Mouse (Mus musculus) liver (tissue): ENCODE results near the gene Tex19.1.
"Not testable (repeated sequence)": the region's sequence is repeated elsewhere in the genome, so short reads cannot be mapped to it uniquely, and the experiment has no call there.

Experiments
- DNase-seq: peaks from one replicate; pipeline ENCODE4 v3.0.0-alpha.2; 2020; ENCODE audit warnings: mixed read lengths

The Tex19.1 gene

GRCm38 (mm10) chr11:121145865-121146264 is at the start of gene Tex19.1:
Gene Tex19.1, plus strand, starts transcription at chr11:121146143.
- peak; percentile 32 for DNase-seq

- no peak for DNase-seq
These were observed 46.2 kb upstream of the Tex19.1 start for GRCm38 (mm10) chr11:121099762-121100161.

- no peak for DNase-seq
These were observed 45.3 kb upstream of the Tex19.1 start for GRCm38 (mm10) chr11:121100692-121101091.

GRCm38 (mm10) chr11:121101124-121101805 is 44.7 kb upstream of the Tex19.1 start:
- DNase-seq, result no peak

GRCm38 (mm10) chr11:121107242-121107641 is 38.7 kb upstream of the Tex19.1 start:
- DNase-seq, result not testable (repeated sequence)

- DNase-seq, result no peak
These were observed 37.9 kb upstream of the Tex19.1 start for GRCm38 (mm10) chr11:121108061-121108460.

- DNase-seq, result peak; percentile 50
These were observed 36.0 kb upstream of the Tex19.1 start for GRCm38 (mm10) chr11:121109986-121110385.

GRCm38 (mm10) chr11:121111051-121111450 is 34.9 kb upstream of the Tex19.1 start:
- DNase-seq, result no peak

GRCm38 (mm10) chr11:121111601-121112000 is 34.3 kb upstream of the Tex19.1 start:
- DNase-seq, result no peak

GRCm38 (mm10) chr11:121112091-121112775 is 33.7 kb upstream of the Tex19.1 start:
- no peak for DNase-seq

- peak; percentile 26 for DNase-seq
These were observed 27.8 kb upstream of the Tex19.1 start for GRCm38 (mm10) chr11:121118106-121118505.

- DNase-seq, result no peak
These were observed 27.4 kb upstream of the Tex19.1 start, which contains the start of gene Tex19.2 for GRCm38 (mm10) chr11:121118577-121118976. Gene Tex19.2, minus strand, starts transcription at chr11:121118677.

- no peak for DNase-seq
These were observed 24.8 kb upstream of the Tex19.1 start for GRCm38 (mm10) chr11:121121151-121121550.

GRCm38 (mm10) chr11:121122024-121122670 is 23.8 kb upstream of the Tex19.1 start:
- DNase-seq, result no peak

- no peak for DNase-seq
These were observed 22.5 kb upstream of the Tex19.1 start for GRCm38 (mm10) chr11:121123438-121123837.

- no peak for DNase-seq
These were observed 20.3 kb upstream of the Tex19.1 start for GRCm38 (mm10) chr11:121125522-121126172.

- no peak for DNase-seq
These were observed 19.5 kb upstream of the Tex19.1 start for GRCm38 (mm10) chr11:121126395-121126794.

GRCm38 (mm10) chr11:121127441-121127840 is 18.5 kb upstream of the Tex19.1 start:
- no peak for DNase-seq

- no peak for DNase-seq
These were observed 16.3 kb upstream of the Tex19.1 start for GRCm38 (mm10) chr11:121129616-121130015.

GRCm38 (mm10) chr11:121134600-121134999 is 11.3 kb upstream of the Tex19.1 start:
- DNase-seq, result no peak

- DNase-seq, result no peak
These were observed 8.3 kb upstream of the Tex19.1 start for GRCm38 (mm10) chr11:121137682-121138081.

GRCm38 (mm10) chr11:121138732-121139131 is 7.2 kb upstream of the Tex19.1 start:
- DNase-seq, result no peak

- DNase-seq, result no peak
These were observed 2.5 kb upstream of the Tex19.1 start for GRCm38 (mm10) chr11:121143325-121144015.
